Mouse (Mus musculus) adrenal gland, postnatal 14 days (tissue): ENCODE measurements around the gene Fuz. TPM values are rescaled to one million over a fixed set of nuclear protein-coding genes. Genes with fewer than 3 reads are reported as not detected.

Experiments used
- DNase-seq: peaks from one replicate; pipeline ENCODE4 v3.0.0; 2021; ENCODE audit warnings: mixed read lengths
- total RNA-seq: library from RNA; stranded (reverse); gene quantifications from 2 replicates; pipeline ENCODE4 v1.2.3, GENCODE M21; 2021

The Fuz gene
- total RNA-seq, 1 experiment from 2014 or later, result 24.8 TPM

DNA sequence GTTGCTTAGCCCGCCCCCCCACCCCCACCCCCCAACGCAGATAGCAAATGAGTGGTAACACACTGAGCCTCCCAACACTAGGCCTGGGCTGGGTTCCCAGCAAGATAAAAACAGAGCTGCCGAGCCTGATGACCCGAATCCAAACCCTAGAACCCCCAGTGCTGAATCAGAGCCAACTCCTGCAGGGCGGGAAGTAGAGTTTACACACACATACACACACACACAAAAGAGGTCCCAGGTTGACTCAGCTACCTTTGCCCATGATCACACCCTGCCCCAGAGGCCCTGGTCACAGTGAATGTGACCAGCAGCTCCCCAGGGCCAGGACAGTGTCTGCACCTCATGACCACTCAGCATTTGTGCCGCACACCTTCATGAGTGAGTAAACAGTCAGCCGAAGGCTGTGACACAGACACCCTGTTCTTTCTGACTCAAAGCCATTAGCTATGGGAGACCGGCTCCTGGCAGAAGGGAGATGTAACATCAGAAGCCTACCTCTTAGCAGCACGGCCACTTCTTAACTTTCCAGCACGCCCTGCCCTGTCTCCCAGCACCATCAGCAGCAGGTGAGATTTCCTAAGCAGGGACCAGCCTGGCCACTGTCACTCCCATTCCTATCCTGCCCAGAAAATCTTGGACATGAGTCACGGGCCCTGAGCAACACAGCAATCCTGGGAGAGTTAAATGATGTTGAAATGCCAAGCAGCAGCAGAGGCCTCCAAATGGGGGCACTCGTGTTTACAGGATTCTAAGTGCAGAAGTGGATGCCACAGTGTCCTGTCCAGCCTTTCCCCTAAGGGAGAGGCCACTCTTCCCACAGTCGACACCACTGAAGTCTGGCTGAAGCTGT is 7.4 kb upstream of the Fuz start:
- DNase-seq, result peak; percentile 68

DNA sequence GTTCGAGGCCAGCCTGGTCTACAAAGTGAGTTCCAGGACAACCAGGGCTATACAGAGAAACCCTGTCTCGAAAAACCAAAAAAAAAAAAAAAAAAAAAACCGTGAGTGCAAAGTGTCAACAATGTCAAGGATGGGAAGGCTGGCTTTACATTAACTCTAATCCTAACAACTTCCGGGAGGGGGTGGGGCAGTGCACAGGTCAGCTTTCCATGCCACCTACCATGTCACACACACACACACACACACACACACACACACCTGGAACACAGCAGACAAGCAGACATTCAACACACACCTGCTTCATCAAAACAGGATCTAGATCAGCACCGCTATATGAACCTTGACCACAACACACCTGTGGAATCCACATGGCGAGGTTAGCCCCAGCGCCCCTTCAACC is 5.7 kb upstream of the Fuz start:
- DNase-seq, result no peak

DNA sequence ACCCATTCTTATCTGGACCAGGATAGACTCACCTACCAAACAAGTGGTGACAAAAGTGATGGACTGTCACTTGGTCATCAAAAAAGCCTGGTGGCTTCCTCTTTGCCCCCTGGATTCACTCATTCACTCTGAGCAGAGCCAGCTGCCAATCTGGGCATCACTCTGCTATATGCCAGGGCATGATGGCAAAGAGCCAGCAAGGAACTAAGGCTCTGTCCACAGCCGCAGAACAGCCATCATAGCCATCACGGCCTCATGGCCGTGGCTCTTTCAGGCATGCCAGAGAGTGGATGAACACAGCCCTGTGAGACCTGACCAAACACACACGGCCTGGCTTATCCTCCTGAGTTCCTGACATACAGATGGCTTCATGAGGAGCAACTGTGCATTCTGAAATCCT is 5.1 kb upstream of the Fuz start:
- no peak for DNase-seq

DNA sequence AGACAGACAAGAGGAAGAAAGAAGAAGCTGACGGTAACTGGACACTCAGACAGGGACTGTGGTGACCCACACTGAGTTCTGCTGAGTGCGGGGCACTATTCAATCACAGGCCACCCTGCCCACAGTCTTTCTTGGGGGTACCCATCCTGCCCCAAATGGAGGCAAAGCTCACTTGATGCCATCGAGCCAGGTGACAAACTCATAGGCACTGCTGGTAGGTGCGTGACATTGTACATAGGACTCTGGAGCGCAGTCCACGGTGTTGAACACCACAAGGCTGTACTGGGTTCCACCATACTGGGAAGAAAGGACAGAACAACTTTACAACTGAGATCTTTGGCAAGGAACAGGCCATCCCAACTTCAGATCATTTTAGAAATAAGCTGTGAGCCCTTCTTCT is 4.3 kb upstream of the Fuz start:
- no peak for DNase-seq

DNA sequence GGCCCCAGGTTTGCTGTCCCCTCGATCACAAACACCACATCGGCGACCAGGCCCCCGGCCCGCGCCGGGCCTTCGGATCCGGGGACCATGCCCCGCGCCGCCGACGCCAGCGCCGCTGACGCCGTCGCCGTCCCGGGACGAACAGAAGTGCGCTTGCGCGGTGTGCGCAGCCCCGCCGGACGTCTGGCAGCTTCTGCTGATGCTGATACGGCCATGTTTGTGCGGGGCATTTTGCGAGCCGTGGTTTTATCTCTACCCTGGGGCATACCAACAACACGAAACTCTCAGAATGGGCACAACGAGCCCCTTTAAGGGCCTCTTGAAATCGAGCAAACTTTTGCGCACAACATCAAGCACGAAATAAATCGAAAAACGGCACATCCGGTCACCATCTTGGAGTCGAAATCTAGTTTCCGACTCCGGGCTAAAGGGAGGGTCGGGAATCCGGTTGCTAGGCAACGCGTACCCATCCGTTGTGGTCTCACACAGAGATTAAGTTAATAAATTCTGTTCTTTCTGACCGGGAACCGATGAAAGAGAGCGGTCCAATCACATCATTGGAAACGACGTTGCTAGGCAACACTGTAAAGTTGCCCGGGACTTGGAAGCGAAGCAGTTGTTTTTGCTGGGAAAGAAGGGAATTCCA is 3.5 kb upstream of the Fuz start, which contains the start of gene Med25:
Gene Med25, minus strand, starts transcription at position 437 of the 646 bp plus-strand sequence.
- DNase-seq, result peak; percentile 92

DNA sequence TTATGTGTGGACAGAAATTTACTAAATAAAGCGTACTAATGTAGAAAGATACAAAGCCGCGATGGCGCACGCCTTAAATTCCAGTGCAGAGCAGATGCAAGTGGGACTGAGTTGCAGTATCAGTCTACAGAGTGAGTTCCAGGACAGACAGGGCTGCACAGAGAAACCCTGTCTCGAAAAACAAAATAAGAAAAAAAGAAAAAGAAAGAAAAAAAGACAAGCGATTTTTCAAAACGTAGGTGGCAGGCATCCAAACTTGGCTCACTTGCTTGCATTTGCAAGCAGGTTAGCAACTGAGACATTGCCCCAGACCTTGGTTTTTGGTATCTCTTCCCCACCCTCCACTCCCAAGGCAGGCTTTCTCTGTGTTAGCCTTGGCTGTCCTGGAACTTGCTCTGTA is 2.7 kb upstream of the Fuz start:
- DNase-seq, result peak; percentile 50

DNA sequence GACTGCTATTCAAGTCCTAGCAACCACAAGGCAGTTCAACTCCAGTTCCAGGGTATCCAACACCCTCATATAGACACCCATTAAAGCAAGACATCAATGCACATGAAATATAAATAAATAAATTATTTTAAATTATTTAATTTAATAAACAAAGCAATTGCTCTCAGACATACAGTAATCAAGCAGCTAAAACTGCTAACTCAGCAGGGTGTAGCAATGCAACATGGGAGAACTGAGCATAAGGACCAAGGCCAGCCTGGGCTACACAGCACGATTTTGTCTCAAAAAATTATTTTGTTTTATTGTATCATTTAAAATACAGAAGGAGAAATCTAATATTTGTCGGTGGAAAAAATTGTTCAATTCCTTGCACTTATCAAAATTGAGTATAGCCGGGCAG is 1.7 kb upstream of the Fuz start:
- no peak for DNase-seq

DNA sequence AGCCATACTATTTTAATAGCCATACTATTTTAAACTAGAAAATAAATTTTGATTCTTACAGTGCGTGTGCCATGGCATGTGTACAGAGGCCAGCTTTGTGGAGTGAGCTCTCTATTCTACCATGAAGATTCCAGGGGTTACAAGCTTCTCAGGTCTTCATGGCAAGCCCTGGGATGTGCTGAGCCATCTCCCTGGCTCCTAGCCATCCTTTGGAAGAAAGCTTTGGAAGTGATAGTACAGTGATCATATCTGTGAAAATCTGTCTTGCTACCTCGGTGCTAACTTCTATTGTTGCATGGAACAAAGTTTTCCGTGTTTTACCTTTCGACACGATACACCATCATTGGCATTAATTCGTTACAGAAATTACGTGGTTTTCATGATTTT is 680 bp upstream of the Fuz start:
- no peak for DNase-seq

DNA sequence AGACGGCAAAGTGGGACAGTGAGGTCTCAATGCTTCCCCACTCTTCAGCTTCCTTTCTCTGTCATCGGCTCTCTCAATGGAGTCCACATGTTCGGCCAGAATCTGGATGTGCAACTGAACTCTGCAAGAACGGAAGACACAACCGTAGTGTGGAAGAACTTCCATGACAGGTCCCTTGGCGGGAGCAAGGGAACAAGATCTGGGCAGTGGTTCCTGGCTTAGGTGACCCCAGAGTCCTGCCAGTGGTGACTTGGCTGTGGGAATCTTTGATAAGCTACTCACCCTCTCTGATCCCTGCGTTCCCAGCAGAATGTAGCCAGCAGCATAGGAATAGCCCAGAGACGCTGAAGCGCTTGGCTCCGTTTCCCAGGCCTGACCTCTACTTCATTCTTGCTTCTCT is 620 bp downstream of the Fuz start:
- DNase-seq, result peak; percentile 41

DNA sequence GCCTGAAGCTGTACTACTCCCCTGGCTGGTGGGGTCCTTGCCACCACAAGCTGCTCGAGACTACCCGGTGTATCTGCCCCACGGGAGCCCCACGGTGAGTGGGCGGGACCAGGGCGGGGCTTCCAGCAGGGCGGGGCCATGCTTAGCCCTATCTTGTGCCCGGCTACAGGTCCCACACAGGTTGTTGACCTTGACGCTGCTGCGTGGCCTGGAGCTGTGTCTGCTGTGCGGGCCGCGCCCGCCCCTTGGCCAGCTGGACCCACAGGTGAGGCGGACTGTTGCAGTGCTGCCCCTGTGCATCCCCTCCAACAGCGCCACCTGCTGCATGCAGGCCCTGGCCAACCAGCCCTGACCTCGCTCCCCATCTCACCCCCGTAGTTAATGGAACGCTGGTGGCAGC is 2.7 kb downstream of the Fuz start:
- DNase-seq, result peak; percentile 70

DNA sequence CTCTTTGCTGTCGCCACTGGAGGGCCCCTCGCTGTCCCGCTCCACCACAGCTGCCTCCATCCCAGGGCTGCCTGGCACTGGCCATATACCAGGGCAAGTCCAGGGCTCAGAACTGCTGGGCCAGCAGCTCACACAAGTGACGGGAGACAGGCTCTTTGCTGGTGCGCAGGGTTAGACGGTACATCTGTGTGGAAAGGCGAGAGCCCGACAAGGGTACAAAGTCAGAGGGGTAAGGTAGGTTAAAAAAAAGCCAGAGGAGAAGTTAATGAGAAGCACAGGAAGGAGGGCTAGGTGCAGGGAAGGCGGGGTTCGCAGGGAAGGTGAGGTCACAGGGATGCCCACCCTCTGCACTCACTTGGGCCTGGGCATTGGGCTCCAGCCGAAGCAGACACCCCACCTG is 4.8 kb downstream of the Fuz start:
- no peak for DNase-seq

DNA sequence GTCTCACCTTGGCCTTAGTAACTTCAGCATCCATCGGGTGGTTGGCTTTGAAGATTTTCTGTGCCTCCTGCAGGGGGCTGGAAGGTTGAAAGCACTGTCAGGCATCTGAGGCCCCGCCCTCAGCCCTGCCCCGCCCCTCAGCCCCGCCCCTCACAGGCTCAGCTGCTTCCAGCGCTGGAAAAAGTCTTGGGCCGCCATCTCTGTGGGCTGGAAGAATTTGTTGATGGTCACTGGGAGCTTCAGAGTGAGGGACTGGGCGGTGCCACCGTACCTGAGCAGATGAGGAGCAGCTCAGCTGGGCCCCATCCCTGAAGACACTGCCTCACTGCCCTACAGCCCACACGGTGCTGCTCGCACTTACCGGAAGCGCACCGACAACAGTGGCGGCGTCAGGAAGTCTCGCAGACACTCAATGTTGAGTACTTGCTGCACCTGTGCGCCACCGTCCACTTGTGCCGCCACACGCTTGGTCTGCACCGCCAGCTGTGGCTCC is 5.4 kb downstream of the Fuz start:
- peak; percentile 71 for DNase-seq

DNA sequence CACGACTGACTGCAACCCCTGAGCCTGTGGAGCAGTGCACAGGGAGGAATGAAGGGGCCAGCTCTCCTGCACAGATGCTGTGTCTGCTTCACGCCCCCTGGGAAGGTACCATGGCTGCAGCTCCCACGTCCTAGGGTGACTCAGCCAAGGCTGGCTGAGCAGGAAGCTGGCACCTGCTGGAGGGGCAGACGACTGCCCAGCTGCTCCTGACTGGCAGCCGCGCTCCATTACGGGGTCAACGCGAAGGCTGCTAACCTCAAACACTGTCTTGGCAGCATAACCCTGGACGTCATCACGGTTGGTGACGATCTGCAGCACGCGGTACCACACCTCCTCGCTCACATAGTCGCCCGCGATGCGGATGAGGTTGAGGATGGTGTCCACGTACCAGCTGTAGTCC is 9.6 kb downstream of the Fuz start:
- no peak for DNase-seq

DNA sequence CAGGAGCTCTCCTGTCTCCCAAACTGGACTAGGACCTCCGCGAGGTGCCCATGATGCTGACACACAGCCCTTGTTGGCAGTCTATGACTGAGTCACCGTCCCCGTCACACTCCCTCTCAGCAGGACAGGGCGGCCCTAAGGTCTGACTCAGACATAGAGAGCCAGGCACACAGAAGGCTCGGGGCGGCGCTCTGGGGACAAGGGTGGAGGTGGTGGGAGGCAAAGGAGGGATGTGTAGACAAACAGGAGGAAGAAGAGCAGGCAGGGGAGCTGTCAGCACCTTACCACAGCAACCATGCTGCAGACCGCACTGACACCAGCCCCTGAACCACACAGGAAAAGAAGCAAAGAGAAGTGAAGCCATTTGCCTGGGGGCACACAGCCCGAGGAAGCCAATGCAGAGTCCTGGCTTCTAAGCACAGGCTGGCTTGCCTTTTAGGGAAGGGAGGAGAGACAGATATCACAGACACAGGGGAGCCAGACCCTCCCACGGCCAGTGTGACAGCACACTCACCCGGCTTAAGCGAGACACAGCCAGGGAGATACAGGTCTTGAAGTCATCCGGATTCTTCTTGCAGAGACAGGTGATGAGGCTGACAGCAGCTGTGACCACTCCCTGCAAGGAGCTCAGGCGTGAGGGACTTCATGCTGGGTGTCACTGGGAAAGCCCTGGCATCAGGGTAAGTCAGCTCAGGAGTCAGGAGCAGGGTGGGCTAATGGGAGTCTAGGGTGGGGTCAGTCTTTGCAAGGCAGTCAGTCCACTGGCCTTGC is 13.0 kb downstream of the Fuz start:
- peak; percentile 86 for DNase-seq

DNA sequence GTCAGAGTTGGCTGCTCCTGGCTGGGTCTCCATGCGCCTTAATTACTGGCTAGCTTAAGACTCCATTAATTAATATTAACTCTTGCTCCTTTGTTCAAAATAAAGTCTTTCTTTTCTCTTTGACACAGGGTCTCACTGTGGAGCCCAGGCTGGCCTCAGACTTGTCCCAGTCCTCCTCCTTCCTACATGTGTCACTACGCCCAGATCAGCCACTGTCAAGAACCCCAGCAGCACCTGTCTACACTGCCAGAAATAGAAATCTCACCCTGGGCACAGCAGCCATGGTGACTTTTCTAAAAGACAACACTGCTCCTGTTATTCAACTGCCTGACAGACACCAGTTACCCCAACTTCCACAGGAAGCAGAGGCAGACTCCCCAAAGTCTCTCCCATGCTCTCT is 18.5 kb downstream of the Fuz start:
- no peak for DNase-seq

DNA sequence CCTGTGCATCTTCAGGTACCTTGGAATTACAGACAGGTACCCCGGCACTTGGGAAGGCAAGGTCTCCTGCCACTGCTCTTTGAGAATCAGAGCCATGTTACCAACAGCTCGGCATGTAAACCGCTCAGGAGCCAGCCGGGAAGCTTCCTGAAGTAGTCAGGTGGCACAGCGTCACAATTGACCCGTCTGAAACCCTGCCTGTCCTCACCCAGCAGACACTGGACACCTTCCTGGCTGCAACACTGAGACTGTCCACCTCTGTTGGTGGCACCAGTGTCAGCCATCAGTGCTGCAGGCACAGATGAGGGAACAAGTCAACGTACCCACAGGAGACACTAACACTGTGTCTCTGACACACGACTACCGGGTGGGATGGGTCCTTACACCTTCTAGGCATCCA is 19.4 kb downstream of the Fuz start:
- DNase-seq, result no peak

DNA sequence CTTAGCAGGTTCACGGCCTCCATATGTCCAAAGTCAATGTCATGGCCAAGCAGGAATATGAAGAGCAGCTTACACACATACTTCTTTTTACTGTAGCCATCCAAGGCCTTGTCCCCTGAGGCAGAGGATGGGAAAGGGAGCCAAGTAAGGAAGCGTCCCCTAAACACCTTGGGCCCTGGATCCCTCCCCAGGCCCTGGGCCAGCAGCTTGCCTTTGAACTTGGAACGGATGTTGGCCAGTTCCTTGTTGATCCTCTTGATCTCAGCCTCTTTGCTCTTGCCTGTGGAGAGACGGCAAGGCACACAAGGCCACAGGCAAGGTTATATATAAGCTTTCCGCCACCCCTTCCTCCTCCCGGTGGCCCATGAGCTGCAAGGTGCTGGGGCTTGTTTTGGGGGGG is 20.3 kb downstream of the Fuz start:
- DNase-seq, result peak; percentile 58

DNA sequence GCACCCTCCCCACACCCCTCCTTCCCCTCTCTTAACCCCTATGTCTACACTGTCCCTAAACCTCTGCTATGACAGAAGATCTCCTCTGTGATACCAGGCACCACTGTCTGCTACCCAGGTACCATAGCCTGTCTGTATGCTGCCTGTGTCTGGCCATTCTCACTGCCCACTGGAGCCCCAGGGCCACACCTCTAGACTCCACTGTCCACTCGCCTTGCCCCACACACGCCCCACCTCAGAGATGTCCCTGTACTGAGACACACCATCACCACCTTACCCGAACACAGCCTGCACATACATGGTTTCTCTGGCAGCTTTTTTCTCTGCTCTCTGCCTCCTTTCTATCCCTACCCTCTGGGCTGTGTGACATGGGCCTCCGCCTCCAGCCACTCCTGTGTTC is 21.0 kb downstream of the Fuz start:
- DNase-seq, result no peak

DNA sequence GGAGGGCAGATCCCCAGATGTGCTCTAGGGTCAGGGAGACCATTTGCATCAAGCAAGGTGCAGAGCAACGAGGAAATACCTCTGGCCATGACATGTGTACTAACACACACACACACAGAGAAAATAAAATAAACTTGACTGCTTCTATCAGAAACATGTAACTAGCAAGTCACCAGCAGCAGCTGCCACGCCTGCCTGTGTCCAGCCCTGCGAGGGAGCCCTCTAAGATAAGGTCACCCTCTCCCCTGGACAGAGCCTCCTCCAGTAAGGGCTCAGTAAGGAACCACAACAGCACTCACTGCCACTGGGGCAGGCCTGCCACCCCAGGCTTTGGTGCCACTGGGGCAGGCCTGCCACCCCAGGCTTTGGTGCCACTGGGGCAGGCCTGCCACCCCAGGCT is 22.3 kb downstream of the Fuz start:
- no peak for DNase-seq

DNA sequence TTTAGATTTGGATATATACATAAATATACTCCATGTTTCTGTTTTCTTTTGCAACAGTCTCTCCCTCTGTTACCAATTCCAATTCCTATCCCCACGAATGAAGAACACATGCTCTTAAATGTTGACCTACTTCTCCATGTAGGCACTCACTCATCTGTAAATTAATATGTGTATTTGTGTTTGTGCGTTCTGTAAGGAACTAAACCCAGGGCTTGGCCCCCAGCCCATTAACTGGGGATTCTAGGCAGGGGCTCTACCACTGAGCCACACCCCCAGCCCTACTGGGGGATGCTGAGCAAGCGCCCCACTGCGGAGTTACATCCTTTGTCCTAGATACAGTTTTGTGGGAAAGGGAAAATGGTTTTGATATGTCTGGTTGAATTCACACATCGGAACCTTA is 23.2 kb downstream of the Fuz start:
- DNase-seq, result no peak

DNA sequence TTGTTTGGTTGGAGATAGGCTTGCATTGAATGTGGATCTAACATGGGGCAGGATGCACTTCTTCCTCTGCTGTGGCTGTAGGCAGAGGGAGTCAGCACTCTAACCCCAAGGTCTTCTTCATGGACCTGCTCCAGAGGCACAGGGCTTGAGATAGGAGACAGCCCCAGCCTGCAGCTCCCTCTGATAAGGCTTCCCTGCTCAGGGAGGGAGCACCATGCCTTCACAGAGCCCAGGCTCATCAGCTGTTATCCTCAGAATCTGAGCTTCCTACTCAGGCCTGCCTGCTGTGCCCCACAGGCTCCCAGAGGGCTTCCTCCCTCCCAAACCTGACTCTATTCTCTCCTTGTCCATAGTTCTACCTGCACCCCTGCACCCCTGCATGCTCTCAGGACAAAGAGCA is 26.7 kb downstream of the Fuz start:
- DNase-seq, result no peak

DNA sequence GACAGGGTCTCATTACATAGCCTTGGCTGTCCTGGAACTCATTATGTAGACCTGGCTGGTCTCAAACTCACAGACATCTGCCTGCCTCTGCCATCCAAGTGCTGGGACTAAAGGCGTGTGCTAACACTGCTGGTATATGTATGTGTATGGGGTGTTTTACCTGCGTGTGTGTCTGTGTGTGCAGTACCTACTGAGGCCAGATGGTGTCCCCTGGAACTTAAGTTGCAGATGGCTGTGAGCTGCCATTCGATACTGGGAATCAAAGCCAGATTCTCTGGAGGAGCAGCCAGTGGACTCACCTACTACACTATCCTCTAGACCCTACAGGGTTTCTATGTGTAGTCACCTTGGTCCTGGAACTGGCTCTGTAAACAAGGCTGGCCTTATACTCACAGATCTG is 29.6 kb downstream of the Fuz start:
- DNase-seq, result peak; percentile 52

DNA sequence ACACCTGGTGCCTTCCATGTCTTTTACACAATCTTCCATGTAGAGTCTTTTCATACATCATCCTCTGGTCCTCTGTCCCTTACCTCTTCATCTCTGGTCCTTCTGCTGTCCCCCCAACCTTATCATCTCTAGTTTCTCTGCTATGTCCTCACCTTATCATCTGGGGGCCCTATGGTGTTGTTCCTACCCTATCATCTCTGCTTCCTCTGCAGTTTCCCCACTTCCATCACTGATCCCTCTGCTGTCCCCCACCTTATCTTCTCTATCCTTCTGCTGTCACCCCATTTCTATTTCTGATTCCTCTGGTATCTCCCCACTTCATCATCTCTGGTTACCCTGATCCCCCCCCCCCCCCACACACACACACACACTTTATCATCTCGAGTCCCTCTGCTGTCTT is 32.7 kb downstream of the Fuz start:
- no peak for DNase-seq
